Mouse (Mus musculus): Measurements from ENCODE around the gene Atg7. TPM values are rescaled to one million over a fixed set of nuclear protein-coding genes. Genes with fewer than 3 reads are reported as not detected.

Atg7 gene
- polyA plus RNA-seq, 1 experiment from 2014 or later: 25.0 TPM

DNA sequence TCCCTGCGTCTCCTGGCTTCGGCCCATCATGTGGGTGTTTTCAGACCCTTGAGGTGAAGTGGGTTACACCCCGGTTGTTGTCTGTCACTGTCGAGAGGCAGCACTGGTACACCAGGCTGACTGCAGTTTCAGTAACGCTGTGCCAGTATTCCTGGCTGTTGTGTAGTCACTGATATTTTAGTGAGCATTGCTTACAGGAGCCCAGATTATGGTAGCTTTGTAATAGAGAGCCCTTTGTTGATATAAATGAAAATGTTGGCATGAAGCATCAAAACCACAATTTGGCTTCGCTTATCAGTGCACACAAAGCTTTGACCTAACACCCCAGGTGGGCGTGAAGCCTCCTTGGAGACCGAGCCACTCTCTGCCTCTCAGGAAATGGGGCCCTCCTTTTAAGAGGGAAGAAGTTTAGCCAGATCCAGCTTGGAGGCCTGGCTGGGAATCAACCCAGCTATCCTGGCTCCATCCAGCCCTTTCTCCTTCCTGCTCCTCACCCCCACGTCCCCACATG is 177.1 kb downstream of the Atg7 start:
- 63% methylated on average over 9 of the region's 9 CpGs for WGBS
- Histone ChIP-seq H3K36me3 (no peaks in the 10 kb centered on the region), H3K9me3 (peaks cover 6% of the 10 kb centered on the region; the same call in 1 of the 2 replicates), H3K4me3 (no peak overlapping the region), H3K27me3 (ENCODE audit: insufficient read depth, poor library complexity, severe bottlenecking) (no peaks in the 10 kb centered on the region), H3K27ac (peak overlapping the region; percentile 53), H3K4me1 (replicated peaks) (peaks cover 43% of the 10 kb centered on the region)
- no peak for DNase-seq (ENCODE audit: low spot score)

DNA sequence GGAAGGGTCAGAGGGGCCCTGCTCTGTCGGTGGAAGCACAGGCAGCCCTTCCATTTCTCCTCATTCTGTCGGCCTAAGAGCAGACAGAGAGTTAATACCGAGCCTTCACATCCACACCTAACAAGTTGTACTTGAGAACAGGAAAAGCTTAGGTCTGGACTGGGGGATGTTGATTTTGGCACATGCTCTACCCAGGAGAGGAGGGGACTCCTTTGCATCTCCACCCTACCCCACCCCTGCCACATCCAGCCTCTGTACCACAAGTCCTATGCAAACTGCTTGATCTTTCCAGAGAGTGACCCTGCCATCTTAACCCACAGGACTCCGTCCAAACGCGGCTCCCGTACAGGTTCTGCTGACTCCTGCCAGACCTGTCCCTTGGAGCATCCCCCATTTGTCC is 178.7 kb downstream of the Atg7 start:
- peaks cover 40% of the 10 kb centered on the region for H3K4me1 ChIP-seq (replicated peaks)
- no peak overlapping the region for H3K4me3 ChIP-seq
- no peak overlapping the region for H3K27ac ChIP-seq
- no peaks in the 10 kb centered on the region for H3K36me3 ChIP-seq
- 91% methylated on average over 7 of the region's 7 CpGs for WGBS
- H3K9me3 ChIP-seq: peaks cover 6% of the 10 kb centered on the region; the same call in 1 of the 2 replicates
- no peak for DNase-seq (ENCODE audit: low spot score)
- no peaks in the 10 kb centered on the region for H3K27me3 ChIP-seq (ENCODE audit: insufficient read depth, poor library complexity, severe bottlenecking)

DNA sequence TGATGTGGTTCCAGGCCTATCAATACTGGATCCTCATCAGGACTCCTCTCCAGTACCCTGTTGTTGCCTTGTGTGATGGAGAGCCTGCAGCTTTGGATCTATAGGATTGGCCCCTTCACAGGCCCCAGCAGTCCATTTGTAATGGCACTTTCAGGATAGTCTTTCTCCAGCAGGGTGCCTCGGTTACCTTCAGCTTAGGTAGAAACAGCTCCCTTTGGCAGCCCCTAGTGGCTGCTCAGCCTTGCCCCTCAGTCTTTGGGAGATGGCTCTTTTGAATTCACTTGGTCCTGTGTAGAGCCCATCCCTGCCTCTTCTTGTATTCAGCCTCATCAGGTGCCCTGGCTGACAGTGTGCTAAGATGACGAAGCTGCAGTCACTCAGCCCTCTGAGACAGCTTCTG is 184.0 kb downstream of the Atg7 start:
- Histone ChIP-seq H3K4me1 (replicated peaks) (no peaks in the 10 kb centered on the region), H3K4me3 (no peak overlapping the region), H3K9me3 (peaks cover 6% of the 10 kb centered on the region; the same call in 1 of the 2 replicates), H3K27me3 (ENCODE audit: insufficient read depth, poor library complexity, severe bottlenecking) (no peaks in the 10 kb centered on the region), H3K27ac (no peak overlapping the region), H3K36me3 (no peaks in the 10 kb centered on the region)
- WGBS: 69% methylated on average over 2 of the region's 2 CpGs
- no peak for DNase-seq (ENCODE audit: low spot score)

- Histone ChIP-seq H3K27me3 (ENCODE audit: insufficient read depth, poor library complexity, severe bottlenecking) (no peaks in the 10 kb centered on the region), H3K4me3 (no peak overlapping the region), H3K36me3 (no peaks in the 10 kb centered on the region), H3K27ac (no peak overlapping the region), H3K4me1 (replicated peaks) (peaks cover 23% of the 10 kb centered on the region), H3K9me3 (no peaks in the 10 kb centered on the region)
- no peak for DNase-seq (ENCODE audit: low spot score)
- 92% methylated on average over 9 of the region's 9 CpGs for WGBS
These were observed 187.0 kb downstream of the Atg7 start for GRCm38 (mm10) chr6:114829660-114830438.

DNA sequence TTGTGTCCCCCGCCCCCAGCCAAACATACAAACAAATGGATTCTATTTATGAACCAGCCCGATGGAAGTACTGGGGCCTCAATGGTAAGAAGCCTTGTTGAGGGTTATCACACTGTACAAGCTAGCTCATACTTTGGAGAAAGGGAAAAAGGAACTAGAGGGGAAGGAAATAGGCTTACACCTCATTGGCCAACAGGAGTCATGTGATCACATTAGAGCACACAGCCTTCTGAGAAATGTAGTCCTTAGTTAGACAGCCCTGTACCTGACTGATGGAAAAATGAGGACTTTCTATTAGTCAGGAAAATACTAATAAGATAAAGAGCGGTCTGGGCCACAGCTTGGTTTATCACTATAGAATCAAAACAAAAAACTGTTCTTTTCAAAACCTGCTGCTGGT is 188.9 kb downstream of the Atg7 start:
- Histone ChIP-seq H3K4me3 (no peak overlapping the region), H3K4me1 (replicated peaks) (peaks cover 30% of the 10 kb centered on the region), H3K36me3 (no peaks in the 10 kb centered on the region), H3K9me3 (no peaks in the 10 kb centered on the region), H3K27ac (no peak overlapping the region), H3K27me3 (ENCODE audit: insufficient read depth, poor library complexity, severe bottlenecking) (no peaks in the 10 kb centered on the region)
- DNase-seq (ENCODE audit: low spot score): no peak
- WGBS: 95% methylated on average over 3 of the region's 3 CpGs

GRCm38 (mm10) chr6:114833058-114833685 is 190.3 kb downstream of the Atg7 start:
- Histone ChIP-seq H3K4me3 (no peak overlapping the region), H3K4me1 (replicated peaks) (peaks cover 33% of the 10 kb centered on the region), H3K27me3 (ENCODE audit: insufficient read depth, poor library complexity, severe bottlenecking) (no peaks in the 10 kb centered on the region), H3K36me3 (no peaks in the 10 kb centered on the region), H3K9me3 (no peaks in the 10 kb centered on the region), H3K27ac (peak overlapping the region; percentile 62)
- no peak for DNase-seq (ENCODE audit: low spot score)
- WGBS: 74% methylated on average over 9 of the region's 9 CpGs

GRCm38 (mm10) chr6:114833791-114834346 is 191.0 kb downstream of the Atg7 start:
- no peak overlapping the region for H3K4me3 ChIP-seq
- 64% methylated on average over 4 of the region's 4 CpGs for WGBS
- peaks cover 34% of the 10 kb centered on the region for H3K4me1 ChIP-seq (replicated peaks)
- H3K27me3 ChIP-seq (ENCODE audit: insufficient read depth, poor library complexity, severe bottlenecking): no peaks in the 10 kb centered on the region
- no peaks in the 10 kb centered on the region for H3K36me3 ChIP-seq
- peak; percentile 2 for DNase-seq (ENCODE audit: low spot score)
- no peaks in the 10 kb centered on the region for H3K9me3 ChIP-seq
- peak overlapping the region; percentile 62 for H3K27ac ChIP-seq

DNA sequence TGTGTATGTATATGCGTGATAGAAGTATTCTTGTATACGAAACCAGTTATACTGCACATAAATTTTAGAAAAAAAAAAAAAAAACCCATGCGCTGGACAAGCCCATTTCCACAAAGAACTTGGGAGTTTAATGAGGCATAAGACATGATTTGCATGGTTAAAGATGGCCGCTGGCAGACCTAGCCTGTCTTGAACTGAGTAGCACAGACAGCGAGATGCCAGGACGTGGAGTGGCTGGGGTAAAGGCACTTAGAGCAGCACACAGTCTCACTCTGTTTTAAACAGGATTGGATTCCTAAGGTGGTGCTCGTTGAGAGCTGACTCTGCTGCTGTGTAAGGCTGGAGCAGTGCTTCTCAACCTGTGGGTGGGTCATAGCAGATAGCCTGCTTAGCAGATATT is 192.4 kb downstream of the Atg7 start:
- Histone ChIP-seq H3K27ac (0 out of 2 replicates have a peak overlapping the region, but pooled peaks have one; percentile 2), H3K9me3 (no peaks in the 10 kb centered on the region), H3K36me3 (no peaks in the 10 kb centered on the region), H3K4me3 (no peak overlapping the region), H3K27me3 (ENCODE audit: insufficient read depth, poor library complexity, severe bottlenecking) (no peaks in the 10 kb centered on the region), H3K4me1 (replicated peaks) (peaks cover 49% of the 10 kb centered on the region)
- no peak for DNase-seq (ENCODE audit: low spot score)
- 88% methylated on average over 7 of the region's 7 CpGs for WGBS

- H3K27ac ChIP-seq: 0 out of 2 replicates have a peak overlapping the region, but pooled peaks have one; percentile 2
These were observed 192.9 kb downstream of the Atg7 start for GRCm38 (mm10) chr6:114835752-114836151.

DNA sequence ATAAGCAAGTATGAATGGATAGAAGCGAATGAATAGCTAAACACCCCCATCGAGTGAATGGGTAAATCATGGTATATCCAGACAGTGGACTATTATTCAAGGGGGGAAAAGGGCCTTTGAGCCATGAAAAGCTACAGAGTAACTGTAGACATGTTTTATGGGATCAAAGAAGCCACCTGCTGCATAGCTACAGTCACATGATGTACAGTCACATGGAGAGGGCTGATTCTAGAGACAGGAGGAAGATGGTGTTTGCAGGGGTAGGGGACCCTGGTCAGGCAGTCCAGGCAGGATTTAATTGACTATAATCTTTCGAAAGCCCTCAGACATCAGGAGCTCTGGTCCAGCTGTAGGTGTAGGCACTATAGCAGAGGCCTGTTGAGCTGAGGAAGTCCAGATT is 193.5 kb downstream of the Atg7 start:
- Histone ChIP-seq H3K4me1 (replicated peaks) (peaks cover 59% of the 10 kb centered on the region), H3K27ac (no peak overlapping the region; the same call in 1 of the 2 replicates)
- 83% methylated on average over 3 of the region's 3 CpGs for WGBS

More at GRCm38 (mm10) chr6:114835752-114836151, 192.9 kb downstream of the Atg7 start:
- peaks cover 53% of the 10 kb centered on the region for H3K4me1 ChIP-seq (replicated peaks)
- H3K4me3 ChIP-seq: no peak overlapping the region
- no peaks in the 10 kb centered on the region for H3K27me3 ChIP-seq (ENCODE audit: insufficient read depth, poor library complexity, severe bottlenecking)
- H3K36me3 ChIP-seq: no peaks in the 10 kb centered on the region
- 96% methylated on average over 1 of the region's 1 CpGs for WGBS
- no peaks in the 10 kb centered on the region for H3K9me3 ChIP-seq
- no peak for DNase-seq (ENCODE audit: low spot score)

DNA sequence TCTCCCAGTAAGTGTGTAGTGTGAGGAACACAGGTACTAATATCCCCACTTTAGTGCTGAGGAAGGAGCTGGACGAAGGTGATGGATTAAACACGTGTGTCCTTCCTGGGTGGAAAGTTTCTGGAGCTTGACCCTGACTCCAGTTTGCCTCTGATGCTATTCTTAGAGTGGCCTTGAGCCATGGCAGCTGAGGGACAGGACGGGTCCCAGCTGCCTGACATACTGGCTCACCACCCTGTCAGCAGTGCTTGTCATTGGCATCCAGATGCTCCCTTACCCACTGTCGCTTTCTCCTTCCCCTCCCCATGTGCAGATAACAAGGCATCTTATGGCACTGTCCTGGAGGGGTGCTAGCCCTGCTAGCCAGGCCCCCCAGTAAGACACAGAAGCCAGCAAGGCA is 196.0 kb downstream of the Atg7 start:
- H3K36me3 ChIP-seq: no peaks in the 10 kb centered on the region
- peaks cover 57% of the 10 kb centered on the region for H3K4me1 ChIP-seq (replicated peaks)
- 87% methylated on average over 4 of the region's 4 CpGs for WGBS
- no peak overlapping the region for H3K27ac ChIP-seq
- no peak overlapping the region for H3K4me3 ChIP-seq
- 0 out of 2 replicates have a peak, but pooled peaks cover 3% of the 10 kb centered on the region for H3K9me3 ChIP-seq
- no peak for DNase-seq (ENCODE audit: low spot score)
- H3K27me3 ChIP-seq (ENCODE audit: insufficient read depth, poor library complexity, severe bottlenecking): no peaks in the 10 kb centered on the region

More for the DNA sequence above, 193.5 kb downstream of the Atg7 start:
- H3K4me3 ChIP-seq: no peak overlapping the region
- DNase-seq (ENCODE audit: low spot score): no peak
- H3K27me3 ChIP-seq (ENCODE audit: insufficient read depth, poor library complexity, severe bottlenecking): no peaks in the 10 kb centered on the region
- H3K36me3 ChIP-seq: no peaks in the 10 kb centered on the region
- no peaks in the 10 kb centered on the region for H3K9me3 ChIP-seq

DNA sequence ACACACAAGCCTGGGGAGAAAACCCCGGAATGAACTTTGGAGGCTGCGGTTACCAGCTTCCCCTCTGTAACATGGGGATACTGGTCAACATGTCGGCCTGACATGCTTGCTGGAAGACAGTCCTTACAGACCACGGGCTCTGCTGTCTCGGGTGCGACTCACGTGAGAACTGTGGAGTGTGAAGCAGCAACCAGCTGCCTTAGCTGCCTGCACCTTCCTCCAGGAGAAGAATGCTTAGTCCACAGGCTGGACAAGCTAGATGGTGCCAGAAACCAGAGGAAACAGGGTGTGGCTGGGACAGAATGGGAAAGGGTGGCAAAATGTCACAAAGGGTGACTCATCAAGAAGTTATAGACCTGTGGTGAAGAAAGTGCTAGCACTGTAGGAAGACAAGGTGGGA is 197.1 kb downstream of the Atg7 start:
- no peak for DNase-seq (ENCODE audit: low spot score)
- Histone ChIP-seq H3K27me3 (ENCODE audit: insufficient read depth, poor library complexity, severe bottlenecking) (no peaks in the 10 kb centered on the region), H3K9me3 (0 out of 2 replicates have a peak, but pooled peaks cover 3% of the 10 kb centered on the region), H3K27ac (peak overlapping the region; percentile 30; the same call in 1 of the 2 replicates), H3K4me3 (no peak overlapping the region), H3K4me1 (replicated peaks) (peaks cover 48% of the 10 kb centered on the region), H3K36me3 (no peaks in the 10 kb centered on the region)
- WGBS: 94% methylated on average over 7 of the region's 7 CpGs

Measured in hindbrain, embryonic 10.5 days (tissue).